Mouse (Mus musculus): Measurements from ENCODE around the gene Olfr287. TPM values are rescaled to one million over a fixed set of nuclear protein-coding genes. Genes with fewer than 3 reads are reported as not detected.

Gene Olfr287
- polyA plus RNA-seq, 2 experiments from 2014 or later = not detected

DNA sequence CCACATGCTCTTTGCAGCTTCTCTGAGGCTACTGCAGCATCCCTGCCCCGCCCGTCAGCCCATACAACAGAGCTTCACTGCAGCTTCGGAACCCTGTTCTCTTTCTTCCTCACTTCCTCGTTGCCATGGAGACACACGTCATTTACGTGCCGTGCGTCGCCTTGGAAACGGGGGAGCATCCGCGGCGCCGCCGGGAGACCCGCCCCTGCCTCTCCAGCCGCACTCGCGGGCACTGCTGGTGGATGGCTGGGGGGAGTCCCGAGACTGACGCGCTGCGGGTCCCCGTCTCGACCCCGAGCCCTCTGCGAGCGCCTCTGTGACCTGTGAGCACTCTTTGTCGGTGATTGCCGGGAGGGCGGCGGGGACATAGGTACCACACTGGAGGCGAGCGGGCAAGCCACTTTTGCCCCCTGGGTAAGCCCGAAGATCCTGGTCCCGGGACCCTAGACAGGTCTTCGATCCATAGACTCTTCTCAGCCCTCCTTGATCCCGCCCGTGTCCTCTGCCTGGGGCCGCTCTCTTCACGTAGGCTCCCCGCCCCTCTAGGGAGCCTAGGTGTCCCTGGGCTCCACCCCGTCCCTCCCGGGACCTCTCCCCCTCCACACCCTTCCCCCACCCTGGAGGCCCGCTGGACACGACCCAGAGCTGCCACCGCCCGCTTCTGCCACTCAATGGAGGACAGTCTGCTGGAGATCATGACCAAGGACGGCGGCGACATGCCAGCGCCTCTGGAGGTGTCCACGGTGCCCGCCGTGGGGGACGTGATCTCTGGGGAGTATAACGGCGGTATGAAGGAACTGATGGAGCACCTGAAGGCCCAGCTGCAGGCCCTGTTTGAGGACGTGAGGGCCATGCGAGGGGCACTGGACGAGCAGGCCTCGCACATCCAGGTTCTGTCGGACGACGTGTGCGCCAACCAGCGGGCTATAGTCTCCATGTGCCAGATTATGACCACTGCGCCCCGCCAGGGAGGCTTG, 52.9 kb downstream of the Olfr287 start:
- ATAC-seq = peak; percentile 98

GRCm38 (mm10) chr15:98166963-98167644, 53.8 kb downstream of the Olfr287 start, which contains the start of gene Ccdc184:
Ccdc184 (plus strand) TSS chr15:98167158.
- ATAC-seq = no peak

GRCm38 (mm10) chr15:98165525-98165924, 55.3 kb downstream of the Olfr287 start, which contains the start of gene Asb8:
Asb8 (minus strand) TSS chr15:98165625.
- ATAC-seq = no peak

DNA sequence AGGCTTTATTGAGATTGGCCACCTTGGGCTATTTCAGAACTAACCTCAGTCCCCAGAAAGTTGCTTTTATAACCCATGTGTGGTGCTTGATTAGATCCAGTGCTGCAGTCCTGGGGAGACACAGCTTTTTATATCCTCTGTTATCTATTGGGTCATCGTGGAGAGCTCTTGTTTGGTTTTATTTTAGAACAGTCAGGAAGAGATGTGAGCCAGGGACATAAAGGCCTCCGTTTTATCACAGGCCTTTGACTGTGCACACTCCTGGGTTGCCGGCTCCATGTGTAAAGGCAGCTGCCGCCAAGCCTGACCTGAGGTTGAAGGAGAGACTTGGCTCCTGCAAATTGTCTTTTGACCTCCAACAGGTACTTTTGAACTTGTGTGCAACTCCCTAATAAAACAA, 58.3 kb downstream of the Olfr287 start:
- no peak for ATAC-seq

- no peak for ATAC-seq
Measured at GRCm38 (mm10) chr15:98161026-98161805, 59.6 kb downstream of the Olfr287 start.

- no peak for ATAC-seq
Measured at GRCm38 (mm10) chr15:98157253-98157652, 63.6 kb downstream of the Olfr287 start.

Other genes starting within 250 kb of the Olfr287 start
- gene Col2a1, start 216.4 kb downstream of the Olfr287 start, polyA plus RNA-seq (2017; shearing (Covaris generic)) = not detected
- 10 to 100 TPM in 1 of 2 experiments, 1 to 10 TPM in 1; 4.8 to 13.4 TPM for gene Pfkm, start 128.5 kb downstream of the Olfr287 start, polyA plus RNA-seq (2017; shearing (Covaris generic))
- 10 to 100 TPM; 33.4 to 34.3 TPM for gene Senp1, start 127.3 kb downstream of the Olfr287 start, polyA plus RNA-seq (2017; shearing (Covaris generic))
- 10 to 100 TPM; 33.5 to 40.1 TPM for gene Asb8, start 55.4 kb downstream of the Olfr287 start, polyA plus RNA-seq (2017; shearing (Covaris generic))
- gene Ccdc184, start 53.9 kb downstream of the Olfr287 start, polyA plus RNA-seq (2017; shearing (Covaris generic)) = under 1 TPM; 0.24 to 0.27 TPM
- not detected for gene Olfr288, start 25.5 kb downstream of the Olfr287 start, polyA plus RNA-seq (2017; shearing (Covaris generic))
- not detected for gene Gm44579, start 79 bp downstream of the Olfr287 start, polyA plus RNA-seq (2017; shearing (Covaris generic))
- gene Olfr286, start 13.4 kb upstream of the Olfr287 start, polyA plus RNA-seq (2017; shearing (Covaris generic)) = under 1 TPM in 1 of 2 experiments, not detected in 1; 0.15 TPM
- not detected for gene H1fnt, start 36.2 kb upstream of the Olfr287 start, polyA plus RNA-seq (2017; shearing (Covaris generic))
- not detected for gene Zfp641, start 75.1 kb upstream of the Olfr287 start, polyA plus RNA-seq (2017; shearing (Covaris generic))
- gene Olfr285, start 96.3 kb upstream of the Olfr287 start, polyA plus RNA-seq (2017; shearing (Covaris generic)) = not detected
- not detected for gene Olfr284, start 119.9 kb upstream of the Olfr287 start, polyA plus RNA-seq (2017; shearing (Covaris generic))
- not detected for gene Olfr283, start 159.9 kb upstream of the Olfr287 start, polyA plus RNA-seq (2017; shearing (Covaris generic))
- not detected for gene Olfr282, start 210.2 kb upstream of the Olfr287 start, polyA plus RNA-seq (2017; shearing (Covaris generic))
- not detected for gene Olfr281, start 231.5 kb upstream of the Olfr287 start, polyA plus RNA-seq (2017; shearing (Covaris generic))
- not detected for gene OR5BS1P, start 248.8 kb upstream of the Olfr287 start, polyA plus RNA-seq (2017; shearing (Covaris generic))

Measured in CD4-positive, CD25-positive, alpha-beta regulatory T cell, adult 4 months (primary cell).